Mouse (Mus musculus) olfactory bulb, adult 2 months (tissue): ENCODE data around the gene Slc4a2.

Experiments
- CTCF ChIP-seq: fragments of 200-500 bp; IDR thresholded peaks from 2 replicates; pipeline ENCODE4 v1.5.1; 2012; ENCODE audit warnings: low read depth, mild to moderate bottlenecking, low read length, moderate library complexity; ENCODE audit not compliant: insufficient read depth
- POLR2A ChIP-seq: fragments of 200-500 bp; IDR thresholded peaks from 2 replicates; pipeline ENCODE4 v1.6.1; 2012; ENCODE audit warnings: mild to moderate bottlenecking, low read depth, low read length, moderate library complexity; ENCODE audit not compliant: insufficient read depth

DNA sequence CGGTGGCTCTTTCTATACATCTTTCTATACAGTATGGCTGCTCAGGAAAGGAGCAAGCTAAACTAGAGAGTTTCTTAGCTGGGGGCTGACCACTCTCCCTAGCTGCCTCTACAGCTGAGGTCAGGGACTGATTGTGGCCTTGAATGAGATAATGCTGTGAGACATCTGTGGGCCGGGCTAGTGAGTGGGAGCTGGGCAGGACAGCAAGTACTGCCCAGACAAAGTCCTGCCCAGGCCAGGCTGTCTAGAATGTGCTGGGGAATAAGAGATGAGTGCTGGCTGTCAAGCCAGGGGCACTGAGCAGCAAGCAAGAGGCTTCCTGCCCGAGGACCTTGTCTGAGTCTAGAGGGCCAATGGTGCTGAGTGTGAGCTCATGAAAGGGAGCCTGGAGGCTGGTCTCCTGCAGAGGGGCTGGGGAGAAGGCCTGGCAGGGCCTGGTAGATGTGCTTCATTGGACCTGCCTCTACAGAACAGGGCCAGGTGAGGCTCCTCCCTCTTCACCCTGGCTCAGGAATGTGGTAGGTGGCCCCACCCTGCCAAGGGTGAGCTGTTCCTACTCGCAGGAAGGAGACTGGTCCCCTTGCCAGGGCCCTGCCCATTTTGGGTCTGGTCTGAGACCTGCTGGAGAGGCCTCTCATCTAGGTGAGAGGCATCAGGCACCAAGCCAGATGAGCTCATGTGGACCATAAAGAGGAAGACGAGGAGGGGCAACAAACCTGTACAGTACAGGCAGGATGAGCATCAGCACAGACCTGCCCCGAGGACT is 52.0 kb downstream of the Slc4a2 start:
- TF ChIP-seq POLR2A (no peak), CTCF (no peak)
